Mouse (Mus musculus) C2C12 (cell line): Measurements from ENCODE around the gene Cby3. TPM values are rescaled to one million over a fixed set of nuclear protein-coding genes. Genes with fewer than 3 reads are reported as not detected.

Experiments used
- H3K27me3 ChIP-seq: one replicate; pipeline ENCODE4 v1.6.1; 2011; ENCODE audit not compliant: control insufficient read depth, insufficient read depth, insufficient read length
- H3K36me3 ChIP-seq: one replicate; pipeline ENCODE4 v1.6.1; 2011; ENCODE audit not compliant: control insufficient read depth, insufficient read depth
- H3K4me3 ChIP-seq: one replicate; pipeline ENCODE4 v1.5.1; 2011; ENCODE audit warnings: mild to moderate bottlenecking, control low read depth; ENCODE audit not compliant: poor library complexity, insufficient read depth, severe bottlenecking
- H3K79me2 ChIP-seq: one replicate; pipeline ENCODE4 v1.6.1; 2011; ENCODE audit not compliant: control insufficient read depth, insufficient read depth
- H3K79me3 ChIP-seq: one replicate; pipeline ENCODE4 v1.6.1; 2011; ENCODE audit warnings: low read depth, control low read depth
- H3ac ChIP-seq: one replicate; pipeline ENCODE3; 2011; ENCODE audit warnings: low read depth; ENCODE audit not compliant: control insufficient read depth, insufficient read length
- CEBPB ChIP-seq: IDR thresholded peaks from one replicate; pipeline ENCODE4 v1.6.1; 2011; ENCODE audit warnings: low read depth, mild to moderate bottlenecking, control low read depth, moderate library complexity
- CTCF ChIP-seq: IDR thresholded peaks from one replicate; pipeline ENCODE4 v1.5.1; 2011; ENCODE audit not compliant: control insufficient read depth, insufficient read depth, insufficient read length
- FOSL1 ChIP-seq: IDR thresholded peaks from one replicate; pipeline ENCODE4 v1.8.0; 2011; ENCODE audit warnings: mild to moderate bottlenecking, low read length; ENCODE audit not compliant: poor library complexity, insufficient read depth, severe bottlenecking
- MAX ChIP-seq: IDR thresholded peaks from one replicate; pipeline ENCODE4 v1.6.1; 2011; ENCODE audit warnings: mild to moderate bottlenecking, control low read depth
- MYOD1 ChIP-seq: IDR thresholded peaks from one replicate; pipeline ENCODE4 v1.6.1; 2011; ENCODE audit warnings: low read depth; ENCODE audit not compliant: control insufficient read depth, insufficient read length
- MYOG ChIP-seq: IDR thresholded peaks from one replicate; pipeline ENCODE4 v1.6.1; 2011; ENCODE audit not compliant: control insufficient read depth, insufficient read length; ENCODE audit errors: extremely low read depth
- USF1 ChIP-seq: IDR thresholded peaks from one replicate; pipeline ENCODE4 v1.6.1; 2011; ENCODE audit warnings: low read depth, mild to moderate bottlenecking, control low read depth, moderate library complexity
- polyA plus RNA-seq: library from polyadenylated mRNA; unstranded; fragments of >200 nt; fragmentation: generic; extraction: Trizol; gene quantifications from one replicate; pipeline ENCODE4 v1.2.1, GENCODE M21; 2012; ENCODE audit warnings: missing spikeins

Cby3 gene
- polyA plus RNA-seq, 1 experiment, result not detected

DNA sequence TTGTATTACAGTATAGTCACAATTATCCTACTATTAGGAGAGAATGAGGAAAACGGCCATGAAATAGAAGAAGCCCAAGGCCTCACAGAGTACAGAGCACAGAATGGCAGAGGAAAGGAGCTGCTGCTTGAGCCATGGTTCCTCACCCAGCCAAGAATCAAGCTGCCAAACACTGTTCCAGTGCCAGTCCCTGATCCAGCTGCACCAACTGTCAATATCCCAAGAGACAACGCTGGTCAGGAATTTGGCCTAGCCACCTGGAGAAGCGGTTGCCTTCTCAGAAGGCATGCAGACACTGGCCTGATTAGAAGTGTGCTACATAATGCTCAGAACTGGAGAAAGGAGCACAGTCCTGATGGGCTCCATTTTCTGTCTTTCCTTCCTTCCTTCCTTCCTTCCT is 21.1 kb upstream of the Cby3 start:
- no peaks in the 10 kb centered on the region for H3K79me3 ChIP-seq
- no peak overlapping the region for H3K4me3 ChIP-seq
- peaks cover 4% of the 10 kb centered on the region for H3K27me3 ChIP-seq
- H3ac ChIP-seq, result no peak overlapping the region
- H3K79me2 ChIP-seq, result no peaks in the 10 kb centered on the region
- TF ChIP-seq USF1 (no peak), MYOG (no peak), CTCF (no peak), FOSL1 (no peak), CEBPB (no peak), MYOD1 (no peak)
- H3K36me3 ChIP-seq, result no peaks in the 10 kb centered on the region

DNA sequence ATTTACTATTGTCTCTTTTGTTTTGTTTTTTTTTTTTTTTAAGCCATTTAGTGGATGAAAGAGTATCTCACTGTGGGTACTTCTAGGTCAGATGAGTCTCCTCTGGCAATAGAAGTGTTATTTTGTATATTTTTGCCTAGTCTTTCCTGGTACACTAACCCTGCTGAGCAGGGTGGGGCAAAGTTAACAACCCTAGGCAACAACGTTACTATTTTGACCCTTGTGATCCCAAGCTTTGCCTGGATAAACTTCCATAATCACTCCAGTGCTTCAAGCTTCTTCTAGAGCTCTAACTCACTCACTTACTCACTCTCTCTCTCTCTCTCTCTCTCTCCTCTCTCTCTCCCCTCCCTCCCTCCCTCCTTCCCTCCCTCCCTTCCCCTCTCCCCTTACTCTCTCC is 18.1 kb upstream of the Cby3 start:
- Histone ChIP-seq H3K4me3 (no peak overlapping the region), H3ac (no peak overlapping the region), H3K27me3 (peaks cover 4% of the 10 kb centered on the region), H3K79me3 (no peaks in the 10 kb centered on the region), H3K79me2 (no peaks in the 10 kb centered on the region), H3K36me3 (no peaks in the 10 kb centered on the region)
- TF ChIP-seq MAX, result no peak
- no peak for TF ChIP-seq USF1
- no peak for TF ChIP-seq CEBPB
- TF ChIP-seq MYOD1, result no peak
- no peak for TF ChIP-seq MYOG
- TF ChIP-seq CTCF, result no peak

DNA sequence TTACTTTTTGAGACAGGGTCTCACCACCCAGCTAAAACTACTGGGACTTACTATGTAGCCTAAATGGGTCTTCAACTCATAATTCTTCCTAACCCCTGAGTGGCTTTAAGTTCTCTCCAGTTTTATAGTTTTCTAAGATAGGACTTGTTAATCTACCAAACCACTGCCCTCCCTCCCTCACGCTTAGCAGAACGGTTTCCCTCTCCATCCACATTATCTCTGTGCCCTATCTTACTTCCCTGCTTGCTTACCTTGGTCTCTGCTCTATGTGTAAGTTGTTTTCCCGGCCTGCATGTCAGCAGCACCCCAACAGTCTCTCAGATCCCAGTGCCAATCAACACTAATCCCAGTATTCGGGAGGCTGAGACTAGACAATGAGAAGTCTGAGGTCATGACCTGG is 17.4 kb upstream of the Cby3 start:
- Histone ChIP-seq H3K4me3 (no peak overlapping the region), H3ac (no peak overlapping the region), H3K36me3 (no peaks in the 10 kb centered on the region), H3K27me3 (peaks cover 4% of the 10 kb centered on the region), H3K79me3 (no peaks in the 10 kb centered on the region), H3K79me2 (no peaks in the 10 kb centered on the region)
- TF ChIP-seq USF1, result no peak
- TF ChIP-seq FOSL1, result no peak
- no peak for TF ChIP-seq CEBPB
- TF ChIP-seq MYOG, result no peak
- TF ChIP-seq MAX, result no peak
- no peak for TF ChIP-seq CTCF
- no peak for TF ChIP-seq MYOD1

DNA sequence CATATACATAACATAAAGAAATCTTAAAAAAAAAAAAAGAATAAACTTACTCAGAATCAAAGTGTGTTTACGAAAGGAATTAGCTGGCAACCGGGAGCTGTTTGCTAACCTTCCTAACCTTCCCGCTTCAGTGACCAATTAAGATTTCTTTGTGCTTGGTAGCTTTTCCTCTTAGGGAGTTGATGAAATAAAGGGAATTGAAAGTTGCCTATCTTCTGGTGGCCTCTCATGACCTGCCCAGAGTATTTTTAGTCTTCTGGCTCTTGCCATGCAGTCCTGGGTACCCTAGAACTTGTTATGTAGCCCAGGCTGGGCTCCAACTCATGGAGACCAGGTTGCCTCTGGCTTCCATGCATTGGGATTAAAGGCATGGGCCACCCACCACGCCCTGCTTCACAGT is 8.8 kb upstream of the Cby3 start:
- H3K36me3 ChIP-seq, result no peaks in the 10 kb centered on the region
- TF ChIP-seq MYOD1 (no peak), CTCF (no peak), USF1 (no peak), CEBPB (no peak), FOSL1 (no peak), MAX (no peak), MYOG (no peak)
- H3ac ChIP-seq, result no peak overlapping the region

DNA sequence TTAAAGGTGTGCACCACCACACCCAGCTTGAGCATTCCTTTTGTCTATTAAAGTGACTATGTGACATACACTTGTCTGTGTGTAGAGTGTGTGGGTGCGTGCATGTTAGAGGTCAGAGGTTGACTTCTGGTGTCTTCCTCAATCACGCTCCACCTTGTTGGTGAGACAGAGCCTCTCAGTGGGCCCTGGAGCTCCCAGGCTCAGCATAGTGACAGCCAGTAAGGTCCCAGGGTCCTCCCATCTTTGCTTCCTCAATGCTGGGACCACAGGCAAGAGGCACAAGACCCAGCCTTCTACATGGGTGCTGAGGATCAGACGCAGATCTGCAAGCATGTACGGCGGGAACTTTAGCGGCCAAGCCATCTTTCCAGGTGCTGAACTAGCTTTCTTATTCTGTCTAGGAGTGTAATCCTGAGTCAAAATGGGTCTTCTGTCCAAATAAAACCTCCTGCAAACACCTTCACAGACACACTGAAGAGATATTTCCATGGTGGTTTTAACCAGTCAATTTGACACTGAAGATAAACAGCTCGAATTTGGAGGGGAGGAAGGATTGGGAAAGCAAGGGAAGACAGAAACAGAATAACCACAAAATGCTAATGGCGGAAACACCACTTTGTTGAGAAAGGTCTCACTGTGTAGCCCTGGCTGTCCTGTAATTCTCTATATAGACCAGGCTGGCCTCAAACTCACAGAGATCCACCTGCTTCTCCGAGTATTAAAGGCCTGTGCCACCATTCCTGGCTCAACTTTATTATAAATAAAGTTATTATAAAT is 7.8 kb upstream of the Cby3 start:
- no peak for TF ChIP-seq MAX
- TF ChIP-seq CEBPB, result no peak
- TF ChIP-seq CTCF, result no peak
- no peak for TF ChIP-seq MYOG
- H3K27me3 ChIP-seq, result peaks cover 8% of the 10 kb centered on the region
- no peak overlapping the region for H3ac ChIP-seq
- H3K79me3 ChIP-seq, result no peaks in the 10 kb centered on the region
- H3K36me3 ChIP-seq, result no peaks in the 10 kb centered on the region
- no peaks in the 10 kb centered on the region for H3K79me2 ChIP-seq
- no peak overlapping the region for H3K4me3 ChIP-seq

More for the DNA sequence above, 8.8 kb upstream of the Cby3 start:
- H3K79me2 ChIP-seq, result no peaks in the 10 kb centered on the region
- H3K4me3 ChIP-seq, result no peak overlapping the region
- no peaks in the 10 kb centered on the region for H3K79me3 ChIP-seq
- H3K27me3 ChIP-seq, result peaks cover 8% of the 10 kb centered on the region

DNA sequence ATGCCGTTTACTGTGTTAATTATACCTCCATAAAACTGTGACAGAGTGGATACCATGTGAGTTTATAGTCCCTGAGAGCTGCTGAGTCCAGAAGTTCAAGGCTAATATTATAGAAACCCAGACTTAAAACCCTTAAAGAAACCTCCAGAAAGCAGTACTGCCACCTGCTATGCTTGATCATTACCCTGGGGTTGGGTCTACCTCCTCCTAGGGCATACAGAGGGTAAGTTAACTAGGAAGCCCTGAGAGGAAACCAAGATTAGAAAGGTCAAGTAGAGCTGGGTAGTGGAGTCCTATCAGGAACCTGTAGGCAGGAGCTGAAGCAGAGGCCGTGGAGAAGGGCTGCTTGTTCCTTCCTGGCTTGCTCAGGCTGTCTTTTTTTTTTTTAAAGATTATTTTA is 2.1 kb upstream of the Cby3 start:
- Histone ChIP-seq H3K27me3 (peaks cover 8% of the 10 kb centered on the region), H3K4me3 (no peak overlapping the region), H3K36me3 (no peaks in the 10 kb centered on the region), H3ac (no peak overlapping the region), H3K79me3 (no peaks in the 10 kb centered on the region), H3K79me2 (no peaks in the 10 kb centered on the region)
- TF ChIP-seq MYOD1 (no peak), CTCF (no peak), CEBPB (no peak), MYOG (no peak)
